Mouse (Mus musculus) gastrocnemius, postnatal 4 days (tissue): Measurements from ENCODE around the gene Aup1. TPM values are rescaled to one million over a fixed set of nuclear protein-coding genes. Genes with fewer than 3 reads are reported as not detected.
A peak's percentile ranks its signal among the peaks of the same experiment; 100 is the strongest.

Experiments used
- DNase-seq, 2 experiments: peaks; one replicate each; pipeline ENCODE4 v3.0.0; 2021 to 2022; ENCODE audit warnings: low spot score in 2 of 2, mixed read lengths in 2 of 2
- microRNA-seq: library from miRNA; unstranded; fragments of <30 nt; microRNA quantifications from one replicate; pipeline ENCODE4 v1.2.0, GENCODE M21; 2021
- total RNA-seq, 2 experiments: library from RNA; stranded (reverse); gene quantifications; 2 replicates each; pipeline ENCODE4 v1.2.3; 2021

Gene Aup1
- total RNA-seq, 2 experiments from 2014 or later, result 75.5 to 86.3 TPM

DNA sequence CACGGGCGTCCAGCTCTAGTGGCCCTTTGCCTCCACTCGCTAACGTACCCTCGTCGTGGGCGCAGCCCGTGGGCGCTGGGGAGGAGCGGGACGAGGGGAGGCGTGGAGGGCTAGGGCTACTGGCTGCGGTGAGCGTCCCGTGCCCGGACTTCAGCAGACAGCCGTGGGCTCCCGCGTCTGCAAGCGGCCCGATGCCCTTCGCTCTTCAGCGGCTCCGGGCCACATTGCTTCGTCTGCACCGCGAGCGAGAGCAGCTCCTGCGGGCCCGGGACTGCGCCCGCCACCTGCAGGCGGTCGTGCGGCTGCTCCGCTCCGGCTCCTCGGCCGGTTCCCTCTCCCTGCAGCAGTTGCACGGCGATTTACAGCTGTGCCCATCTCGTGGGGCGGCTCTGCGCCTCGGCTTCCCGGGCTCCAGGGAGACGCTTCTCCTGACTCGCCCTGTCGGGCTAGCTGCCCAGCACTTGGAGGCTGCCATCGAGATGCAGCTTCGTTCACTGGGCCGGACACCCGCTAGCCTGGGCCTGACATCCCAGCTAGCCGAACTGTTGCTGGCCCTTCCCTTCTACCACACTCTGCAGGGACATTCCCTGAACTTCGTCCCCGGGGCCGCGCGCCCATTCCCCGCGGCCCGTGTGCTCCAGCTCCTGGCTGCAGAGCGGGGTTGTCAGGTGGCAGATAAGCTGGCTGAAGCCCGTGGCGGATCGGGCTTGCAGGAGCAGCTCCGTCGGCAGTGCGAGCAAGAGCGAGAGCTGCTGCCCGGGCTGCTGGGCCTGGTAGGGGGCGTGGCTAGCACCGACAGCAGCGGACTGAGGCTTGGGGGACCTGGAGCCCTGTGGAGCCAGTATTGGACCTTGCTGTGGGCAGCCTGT lies 47.6 kb downstream of the Aup1 start:
- DNase-seq, result peak in 1 of 2 experiments; percentile 72

GRCm38 (mm10) chr6:83103130-83103650 lies 48.9 kb downstream of the Aup1 start:
- DNase-seq, result no peak

GRCm38 (mm10) chr6:83104158-83104557 lies 49.8 kb downstream of the Aup1 start:
- no peak for DNase-seq

Small RNAs within 50 kb of the gene (microRNA-seq; reads per million reads assigned to microRNA genes)
- gene Mir3470a (not detected), gene Mir7040 (not detected)

Other genes with a start within 250 kb of the Aup1 start
- gene Sema4f, start 114.8 kb upstream of the Aup1 start, total RNA-seq, result 1 to 10 TPM in 1 of 2 experiments, under 1 TPM in 1; 0.78 to 1.0 TPM
- gene M1ap, start 107.6 kb upstream of the Aup1 start, total RNA-seq, result under 1 TPM in 1 of 2 experiments, not detected in 1; 0.88 TPM
- 10 to 100 TPM in 1 of 2 experiments, 1 to 10 TPM in 1; 9.1 to 10.4 TPM for gene Dok1, start 21.1 kb upstream of the Aup1 start, total RNA-seq
- 10 to 100 TPM; 15.4 to 17.3 TPM for gene Loxl3, start 20.3 kb upstream of the Aup1 start, total RNA-seq
- gene Htra2, start 752 bp downstream of the Aup1 start, total RNA-seq, result 10 to 100 TPM; 30.1 to 33.5 TPM
- 1 to 10 TPM in 1 of 2 experiments, under 1 TPM in 1; 0.70 to 1.1 TPM for gene Dqx1, start 3.3 kb downstream of the Aup1 start, total RNA-seq
- gene Tlx2, start 15.8 kb downstream of the Aup1 start, total RNA-seq, result not detected
- 10 to 100 TPM in 1 of 2 experiments, 1 to 10 TPM in 1; 9.4 to 11.3 TPM for gene Pcgf1, start 23.3 kb downstream of the Aup1 start, total RNA-seq
- not detected for gene Lbx2, start 31.8 kb downstream of the Aup1 start, total RNA-seq
- 1 to 10 TPM; 2.5 to 2.8 TPM for gene Ccdc142, start 47.1 kb downstream of the Aup1 start, total RNA-seq
- gene Gm42688, start 47.1 kb downstream of the Aup1 start, total RNA-seq, result 1 to 10 TPM; 2.2 to 2.7 TPM
- gene Mrpl53, start 54.5 kb downstream of the Aup1 start, total RNA-seq, result 100 to 1,000 TPM in 1 of 2 experiments, 10 to 100 TPM in 1; 79.5 to 100 TPM
- 10 to 100 TPM; 20.0 to 21.9 TPM for gene Mogs, start 61.0 kb downstream of the Aup1 start, total RNA-seq
- 10 to 100 TPM; 52.7 to 62.3 TPM for gene Wbp1, start 67.0 kb downstream of the Aup1 start, total RNA-seq
- gene Ino80b, start 70.9 kb downstream of the Aup1 start, total RNA-seq, result 10 to 100 TPM; 18.6 to 20.6 TPM
- 10 to 100 TPM; 31.0 to 34.6 TPM for gene Rtkn, start 80.9 kb downstream of the Aup1 start, total RNA-seq
- 1 to 10 TPM; 1.9 to 2.5 TPM for gene Wdr54, start 101.9 kb downstream of the Aup1 start, total RNA-seq
- not detected for gene 1700003E16Rik, start 101.9 kb downstream of the Aup1 start, total RNA-seq
- gene Dctn1, start 111.4 kb downstream of the Aup1 start, total RNA-seq, result 100 to 1,000 TPM; 140 to 149 TPM
- gene Slc4a5, start 165.3 kb downstream of the Aup1 start, total RNA-seq, result under 1 TPM in 1 of 2 experiments, not detected in 1; 0.07 TPM